Mouse (Mus musculus): ENCODE measurements around the gene Meox1. TPM values are rescaled to one million over a fixed set of nuclear protein-coding genes. Genes with fewer than 3 reads are reported as not detected.

The Meox1 gene
- polyA plus RNA-seq, 1 experiment from 2014 or later: 5.2 TPM

GRCm38 (mm10) chr11:101925636-101926035 is 31.5 kb upstream of the Meox1 start:
- no peak overlapping the region for H3K27ac ChIP-seq (ENCODE audit: low read length)
- H3K4me1 ChIP-seq (ENCODE audit: control insufficient read depth, insufficient read depth, low read length): no peaks in the 10 kb centered on the region
- no peak for ATAC-seq (ENCODE audit: insufficient number of reproducible peaks, insufficient read depth, low FRiP score, low read depth)
- no peak overlapping the region for H3K4me3 ChIP-seq (ENCODE audit: low read depth, low read length)
- no peaks in the 10 kb centered on the region for H3K36me3 ChIP-seq (ENCODE audit: control insufficient read depth, insufficient read depth, low read length)
- no peaks in the 10 kb centered on the region for H3K27me3 ChIP-seq (ENCODE audit: control insufficient read depth, insufficient read depth, low read length)
- 79% methylated on average over 6 of the region's 6 CpGs for WGBS
- H3K9me3 ChIP-seq (ENCODE audit: control insufficient read depth, low read depth, low read length): no peaks in the 10 kb centered on the region
- no peak overlapping the region for H3K9ac ChIP-seq (replicated peaks; ENCODE audit: low read depth, low read length)
- H3K4me2 ChIP-seq (replicated peaks; ENCODE audit: low read depth, low read length): no peak overlapping the region

GRCm38 (mm10) chr11:101924441-101924976 is 30.3 kb upstream of the Meox1 start:
- no peak overlapping the region for H3K27ac ChIP-seq (ENCODE audit: low read length)
- H3K4me2 ChIP-seq (replicated peaks; ENCODE audit: low read depth, low read length): no peak overlapping the region
- no peaks in the 10 kb centered on the region for H3K4me1 ChIP-seq (ENCODE audit: control insufficient read depth, insufficient read depth, low read length)
- H3K27me3 ChIP-seq (ENCODE audit: control insufficient read depth, insufficient read depth, low read length): no peaks in the 10 kb centered on the region
- WGBS: 81% methylated on average over 17 of the region's 19 CpGs
- no peaks in the 10 kb centered on the region for H3K36me3 ChIP-seq (ENCODE audit: control insufficient read depth, insufficient read depth, low read length)
- H3K9me3 ChIP-seq (ENCODE audit: control insufficient read depth, low read depth, low read length): no peaks in the 10 kb centered on the region
- no peak for ATAC-seq (ENCODE audit: insufficient number of reproducible peaks, insufficient read depth, low FRiP score, low read depth)
- no peak overlapping the region for H3K9ac ChIP-seq (replicated peaks; ENCODE audit: low read depth, low read length)
- H3K4me3 ChIP-seq (ENCODE audit: low read depth, low read length): no peak overlapping the region

GRCm38 (mm10) chr11:101923988-101924387 is 29.8 kb upstream of the Meox1 start:
- no peak for ATAC-seq (ENCODE audit: insufficient number of reproducible peaks, insufficient read depth, low FRiP score, low read depth)
- WGBS: 76% methylated on average over 6 of the region's 6 CpGs
- H3K27me3 ChIP-seq (ENCODE audit: control insufficient read depth, insufficient read depth, low read length): no peaks in the 10 kb centered on the region
- no peak overlapping the region for H3K27ac ChIP-seq (ENCODE audit: low read length)
- H3K9ac ChIP-seq (replicated peaks; ENCODE audit: low read depth, low read length): no peak overlapping the region
- H3K9me3 ChIP-seq (ENCODE audit: control insufficient read depth, low read depth, low read length): no peaks in the 10 kb centered on the region
- no peak overlapping the region for H3K4me2 ChIP-seq (replicated peaks; ENCODE audit: low read depth, low read length)
- no peaks in the 10 kb centered on the region for H3K36me3 ChIP-seq (ENCODE audit: control insufficient read depth, insufficient read depth, low read length)
- no peaks in the 10 kb centered on the region for H3K4me1 ChIP-seq (ENCODE audit: control insufficient read depth, insufficient read depth, low read length)
- no peak overlapping the region for H3K4me3 ChIP-seq (ENCODE audit: low read depth, low read length)

GRCm38 (mm10) chr11:101921361-101921952 is 27.3 kb upstream of the Meox1 start:
- H3K9ac ChIP-seq (replicated peaks; ENCODE audit: low read depth, low read length): no peak overlapping the region
- no peak overlapping the region for H3K27ac ChIP-seq (ENCODE audit: low read length)
- ATAC-seq (ENCODE audit: insufficient number of reproducible peaks, insufficient read depth, low FRiP score, low read depth): no peak
- no peaks in the 10 kb centered on the region for H3K27me3 ChIP-seq (ENCODE audit: control insufficient read depth, insufficient read depth, low read length)
- 72% methylated on average over 12 of the region's 12 CpGs for WGBS
- H3K4me2 ChIP-seq (replicated peaks; ENCODE audit: low read depth, low read length): no peak overlapping the region
- H3K4me3 ChIP-seq (ENCODE audit: low read depth, low read length): no peak overlapping the region
- no peaks in the 10 kb centered on the region for H3K9me3 ChIP-seq (ENCODE audit: control insufficient read depth, low read depth, low read length)
- H3K4me1 ChIP-seq (ENCODE audit: control insufficient read depth, insufficient read depth, low read length): no peaks in the 10 kb centered on the region
- H3K36me3 ChIP-seq (ENCODE audit: control insufficient read depth, insufficient read depth, low read length): no peaks in the 10 kb centered on the region

GRCm38 (mm10) chr11:101919660-101920059 is 25.5 kb upstream of the Meox1 start:
- peak; percentile 33; the same call in 1 of the 2 replicates for ATAC-seq (ENCODE audit: insufficient number of reproducible peaks, insufficient read depth, low FRiP score, low read depth)
- 1% methylated on average over 6 of the region's 6 CpGs for WGBS
- Histone ChIP-seq H3K36me3 (ENCODE audit: control insufficient read depth, insufficient read depth, low read length) (no peaks in the 10 kb centered on the region), H3K9me3 (ENCODE audit: control insufficient read depth, low read depth, low read length) (no peaks in the 10 kb centered on the region), H3K4me3 (ENCODE audit: low read depth, low read length) (no peak overlapping the region), H3K9ac (replicated peaks; ENCODE audit: low read depth, low read length) (no peak overlapping the region), H3K4me2 (replicated peaks; ENCODE audit: low read depth, low read length) (no peak overlapping the region), H3K4me1 (ENCODE audit: control insufficient read depth, insufficient read depth, low read length) (no peaks in the 10 kb centered on the region), H3K27me3 (ENCODE audit: control insufficient read depth, insufficient read depth, low read length) (no peaks in the 10 kb centered on the region), H3K27ac (ENCODE audit: low read length) (no peak overlapping the region)

GRCm38 (mm10) chr11:101918609-101919008 is 24.4 kb upstream of the Meox1 start:
- Histone ChIP-seq H3K4me3 (ENCODE audit: low read depth, low read length) (no peak overlapping the region), H3K4me2 (replicated peaks; ENCODE audit: low read depth, low read length) (no peak overlapping the region), H3K27ac (ENCODE audit: low read length) (no peak overlapping the region), H3K36me3 (ENCODE audit: control insufficient read depth, insufficient read depth, low read length) (no peaks in the 10 kb centered on the region), H3K9me3 (ENCODE audit: control insufficient read depth, low read depth, low read length) (no peaks in the 10 kb centered on the region), H3K9ac (replicated peaks; ENCODE audit: low read depth, low read length) (no peak overlapping the region), H3K27me3 (ENCODE audit: control insufficient read depth, insufficient read depth, low read length) (no peaks in the 10 kb centered on the region), H3K4me1 (ENCODE audit: control insufficient read depth, insufficient read depth, low read length) (no peaks in the 10 kb centered on the region)
- no peak for ATAC-seq (ENCODE audit: insufficient number of reproducible peaks, insufficient read depth, low FRiP score, low read depth)
- 73% methylated on average over 3 of the region's 3 CpGs for WGBS

GRCm38 (mm10) chr11:101916772-101917171 is 22.6 kb upstream of the Meox1 start:
- no peak for ATAC-seq (ENCODE audit: insufficient number of reproducible peaks, insufficient read depth, low FRiP score, low read depth)
- no peak overlapping the region for H3K4me3 ChIP-seq (ENCODE audit: low read depth, low read length)
- H3K36me3 ChIP-seq (ENCODE audit: control insufficient read depth, insufficient read depth, low read length): no peaks in the 10 kb centered on the region
- H3K27me3 ChIP-seq (ENCODE audit: control insufficient read depth, insufficient read depth, low read length): no peaks in the 10 kb centered on the region
- H3K4me2 ChIP-seq (replicated peaks; ENCODE audit: low read depth, low read length): no peak overlapping the region
- 67% methylated on average over 3 of the region's 3 CpGs for WGBS
- no peaks in the 10 kb centered on the region for H3K9me3 ChIP-seq (ENCODE audit: control insufficient read depth, low read depth, low read length)
- H3K4me1 ChIP-seq (ENCODE audit: control insufficient read depth, insufficient read depth, low read length): no peaks in the 10 kb centered on the region
- no peak overlapping the region for H3K9ac ChIP-seq (replicated peaks; ENCODE audit: low read depth, low read length)
- no peak overlapping the region for H3K27ac ChIP-seq (ENCODE audit: low read length)

GRCm38 (mm10) chr11:101913591-101913990 is 19.4 kb upstream of the Meox1 start:
- H3K36me3 ChIP-seq (ENCODE audit: control insufficient read depth, insufficient read depth, low read length): no peaks in the 10 kb centered on the region
- H3K9me3 ChIP-seq (ENCODE audit: control insufficient read depth, low read depth, low read length): no peaks in the 10 kb centered on the region
- WGBS: 62% methylated on average over 8 of the region's 8 CpGs
- no peak overlapping the region for H3K4me2 ChIP-seq (replicated peaks; ENCODE audit: low read depth, low read length)
- no peak overlapping the region for H3K4me3 ChIP-seq (ENCODE audit: low read depth, low read length)
- no peak overlapping the region for H3K27ac ChIP-seq (ENCODE audit: low read length)
- no peak for ATAC-seq (ENCODE audit: insufficient number of reproducible peaks, insufficient read depth, low FRiP score, low read depth)
- no peak overlapping the region for H3K9ac ChIP-seq (replicated peaks; ENCODE audit: low read depth, low read length)
- no peaks in the 10 kb centered on the region for H3K4me1 ChIP-seq (ENCODE audit: control insufficient read depth, insufficient read depth, low read length)
- H3K27me3 ChIP-seq (ENCODE audit: control insufficient read depth, insufficient read depth, low read length): no peaks in the 10 kb centered on the region
